Mouse (Mus musculus): ENCODE measurements around the gene Lrpprc.

- no peak for TF ChIP-seq CTCF (conservative IDR thresholded peaks at IDR 0.05; ENCODE audit: low read length)
- TF ChIP-seq NANOG (IDR thresholded peaks at IDR 0.05; ENCODE audit: borderline replicate concordance, low read length) = no peak
- TF ChIP-seq POU5F1 (IDR thresholded peaks at IDR 0.05; ENCODE audit: borderline replicate concordance, low read length) = no peak
These were observed 113.0 kb downstream of the Lrpprc start for GRCm38 (mm10) chr17:84677595-84677994.
